Mouse (Mus musculus): ENCODE measurements at regions not wholly inside any gene's neighbourhood (a gene's known extent, or its start where the extent isn't known, plus 50 kb on each side); places are given as distances from the start of the nearest gene placed in this dataset.

GRCm38 (mm10) chr9:61705586-61706233 is 208.6 kb downstream of the Rplp1 start:
- no peak overlapping the region for H3K27ac ChIP-seq (ENCODE audit: insufficient read depth, low read depth, low read length, poor library complexity, severe bottlenecking)
- no peaks in the 10 kb centered on the region for H3K4me1 ChIP-seq (ENCODE audit: control insufficient read depth in 2 of 2, insufficient read depth in 2 of 2, low read length in 2 of 2, poor library complexity in 1 of 2)
- TF ChIP-seq CHD2 (IDR thresholded peaks at IDR 0.05; ENCODE audit: low read depth, low read length) = no peak
- TF ChIP-seq HCFC1 (IDR thresholded peaks at IDR 0.05; ENCODE audit: borderline replicate concordance, insufficient read depth, low read length) = no peak
- TF ChIP-seq ZNF384 (IDR thresholded peaks at IDR 0.05; ENCODE audit: low read depth, low read length) = no peak
- no peak for TF ChIP-seq ZC3H11A (IDR thresholded peaks at IDR 0.05; ENCODE audit: borderline replicate concordance, low read depth, low read length)
- no peak for TF ChIP-seq MAFK (IDR thresholded peaks at IDR 0.05; ENCODE audit: insufficient read depth, low read depth, low read length)
- H3K4me3 ChIP-seq (ENCODE audit: insufficient read depth in 1 of 2, low read depth in 1 of 2, low read length in 2 of 2, poor library complexity in 1 of 2, severe bottlenecking in 1 of 2) = no peak overlapping the region
- H3K36me3 ChIP-seq (ENCODE audit: control insufficient read depth, insufficient read depth, low read length, poor library complexity, severe bottlenecking) = no peaks in the 10 kb centered on the region
- H3K9me3 ChIP-seq (ENCODE audit: control insufficient read depth, insufficient read depth, low read depth, low read length) = no peaks in the 10 kb centered on the region
- in situ Hi-C loops (cut with MboI; ENCODE audit: low sequenced_read_pairs in 2 of 2, unreplicated experiment in 2 of 2) = no loop called here
- no peak overlapping the region for H3K9ac ChIP-seq (ENCODE audit: insufficient read depth, low read depth, low read length, poor library complexity, severe bottlenecking)
- DNase-seq (ENCODE audit: low read depth, low spot score) = no peak

GRCm38 (mm10) chr9:61703301-61703700 is 211.0 kb downstream of the Rplp1 start:
- in situ Hi-C loops (cut with MboI; ENCODE audit: low sequenced_read_pairs in 2 of 2, unreplicated experiment in 2 of 2) = no loop called here
- TF ChIP-seq HCFC1 (IDR thresholded peaks at IDR 0.05; ENCODE audit: borderline replicate concordance, insufficient read depth, low read length) (no peak), MAFK (IDR thresholded peaks at IDR 0.05; ENCODE audit: insufficient read depth, low read depth, low read length) (no peak), ZC3H11A (IDR thresholded peaks at IDR 0.05; ENCODE audit: borderline replicate concordance, low read depth, low read length) (no peak), ZNF384 (IDR thresholded peaks at IDR 0.05; ENCODE audit: low read depth, low read length) (no peak), CHD2 (IDR thresholded peaks at IDR 0.05; ENCODE audit: low read depth, low read length) (no peak)
- H3K9ac ChIP-seq (ENCODE audit: insufficient read depth, low read depth, low read length, poor library complexity, severe bottlenecking) = no peak overlapping the region
- H3K9me3 ChIP-seq (ENCODE audit: control insufficient read depth, insufficient read depth, low read depth, low read length) = no peaks in the 10 kb centered on the region
- no peak overlapping the region for H3K4me3 ChIP-seq (ENCODE audit: insufficient read depth in 1 of 2, low read depth in 1 of 2, low read length in 2 of 2, poor library complexity in 1 of 2, severe bottlenecking in 1 of 2)
- no peak overlapping the region for H3K27ac ChIP-seq (ENCODE audit: insufficient read depth, low read depth, low read length, poor library complexity, severe bottlenecking)
- H3K4me1 ChIP-seq (ENCODE audit: control insufficient read depth in 2 of 2, insufficient read depth in 2 of 2, low read length in 2 of 2, poor library complexity in 1 of 2) = no peaks in the 10 kb centered on the region
- no peaks in the 10 kb centered on the region for H3K36me3 ChIP-seq (ENCODE audit: control insufficient read depth, insufficient read depth, low read length, poor library complexity, severe bottlenecking)
- DNase-seq (ENCODE audit: low read depth, low spot score) = no peak

DNA sequence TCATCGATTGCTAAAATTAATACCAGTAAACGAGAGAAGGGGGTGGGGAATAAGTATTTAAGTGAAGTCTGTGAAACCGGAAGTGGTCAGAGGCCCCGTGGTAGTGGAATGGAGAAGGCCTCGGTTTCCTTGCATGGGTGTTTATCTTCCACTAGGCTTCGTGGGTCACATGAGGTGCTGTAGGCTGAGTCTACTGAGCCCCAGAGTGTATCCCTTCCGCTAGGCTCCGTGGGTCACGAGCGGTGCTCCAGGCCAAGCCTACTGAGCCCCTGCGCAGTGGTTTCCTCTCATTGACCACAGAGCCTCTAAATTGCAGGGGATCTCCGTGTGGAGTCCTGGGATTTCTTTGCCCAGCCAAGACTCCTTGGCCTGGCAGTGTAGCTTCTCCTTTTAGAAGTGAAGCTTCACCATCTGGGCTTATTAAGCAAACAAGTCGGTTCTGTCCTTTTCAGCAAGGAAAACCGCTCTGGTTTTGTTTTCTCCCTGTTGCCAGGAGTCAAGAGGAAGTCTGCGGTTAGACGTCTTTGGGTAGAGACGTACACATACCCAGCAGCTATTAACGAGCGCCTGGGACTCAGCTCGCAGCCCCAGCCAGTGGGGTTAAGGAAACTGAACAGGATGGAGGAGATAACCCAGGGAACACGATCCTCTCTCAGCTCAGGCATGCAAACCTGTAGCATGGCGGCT is 211.9 kb downstream of the Rplp1 start:
- TF ChIP-seq CHD2 (IDR thresholded peaks at IDR 0.05; ENCODE audit: low read depth, low read length) (no peak), MAFK (IDR thresholded peaks at IDR 0.05; ENCODE audit: insufficient read depth, low read depth, low read length) (no peak), ZC3H11A (IDR thresholded peaks at IDR 0.05; ENCODE audit: borderline replicate concordance, low read depth, low read length) (no peak), ZNF384 (IDR thresholded peaks at IDR 0.05; ENCODE audit: low read depth, low read length) (no peak), HCFC1 (IDR thresholded peaks at IDR 0.05; ENCODE audit: borderline replicate concordance, insufficient read depth, low read length) (no peak)
- Histone ChIP-seq H3K4me3 (ENCODE audit: insufficient read depth in 1 of 2, low read depth in 1 of 2, low read length in 2 of 2, poor library complexity in 1 of 2, severe bottlenecking in 1 of 2) (peak overlapping the region; percentile 34 to 47; a peak in 2 of 4 replicates), H3K9ac (ENCODE audit: insufficient read depth, low read depth, low read length, poor library complexity, severe bottlenecking) (peak overlapping the region; percentile 6; the same call in 1 of the 2 replicates), H3K4me1 (ENCODE audit: control insufficient read depth in 2 of 2, insufficient read depth in 2 of 2, low read length in 2 of 2, poor library complexity in 1 of 2) (no peaks in the 10 kb centered on the region), H3K27ac (ENCODE audit: insufficient read depth, low read depth, low read length, poor library complexity, severe bottlenecking) (no peak overlapping the region), H3K36me3 (ENCODE audit: control insufficient read depth, insufficient read depth, low read length, poor library complexity, severe bottlenecking) (no peaks in the 10 kb centered on the region), H3K9me3 (ENCODE audit: control insufficient read depth, insufficient read depth, low read depth, low read length) (no peaks in the 10 kb centered on the region)
- DNase-seq (ENCODE audit: low read depth, low spot score) = peak; percentile 27
- in situ Hi-C loops (cut with MboI; ENCODE audit: low sequenced_read_pairs in 2 of 2, unreplicated experiment in 2 of 2) = no loop called here

- Histone ChIP-seq H3K4me1 (ENCODE audit: control insufficient read depth in 2 of 2, insufficient read depth in 2 of 2, low read length in 2 of 2, poor library complexity in 1 of 2) (no peaks in the 10 kb centered on the region), H3K9ac (ENCODE audit: insufficient read depth, low read depth, low read length, poor library complexity, severe bottlenecking) (no peak overlapping the region), H3K27ac (ENCODE audit: insufficient read depth, low read depth, low read length, poor library complexity, severe bottlenecking) (no peak overlapping the region), H3K36me3 (ENCODE audit: control insufficient read depth, insufficient read depth, low read length, poor library complexity, severe bottlenecking) (no peaks in the 10 kb centered on the region), H3K4me3 (ENCODE audit: insufficient read depth in 1 of 2, low read depth in 1 of 2, low read length in 2 of 2, poor library complexity in 1 of 2, severe bottlenecking in 1 of 2) (no peak overlapping the region), H3K9me3 (ENCODE audit: control insufficient read depth, insufficient read depth, low read depth, low read length) (no peaks in the 10 kb centered on the region)
- TF ChIP-seq HCFC1 (IDR thresholded peaks at IDR 0.05; ENCODE audit: borderline replicate concordance, insufficient read depth, low read length) = no peak
- no peak for TF ChIP-seq CHD2 (IDR thresholded peaks at IDR 0.05; ENCODE audit: low read depth, low read length)
- no peak for TF ChIP-seq ZNF384 (IDR thresholded peaks at IDR 0.05; ENCODE audit: low read depth, low read length)
- TF ChIP-seq MAFK (IDR thresholded peaks at IDR 0.05; ENCODE audit: insufficient read depth, low read depth, low read length) = no peak
- no peak for TF ChIP-seq ZC3H11A (IDR thresholded peaks at IDR 0.05; ENCODE audit: borderline replicate concordance, low read depth, low read length)
- DNase-seq (ENCODE audit: low read depth, low spot score) = no peak
- in situ Hi-C loops (cut with MboI; ENCODE audit: low sequenced_read_pairs in 2 of 2, unreplicated experiment in 2 of 2) = no loop called here
Measured at GRCm38 (mm10) chr9:61700576-61700975, 213.8 kb downstream of the Rplp1 start.
